Mouse (Mus musculus) left cerebral cortex, adult 8-10 months (tissue): ENCODE data around the gene Gm8362. TPM values are rescaled to one million over a fixed set of nuclear protein-coding genes. Genes with fewer than 3 reads are reported as not detected.
"Not testable (repeated sequence)": the region's sequence is repeated elsewhere in the genome, so short reads cannot be mapped to it uniquely, and the experiment has no call there.

Experiments
- DNase-seq, 2 experiments: peaks; one replicate each; pipeline ENCODE4 v3.0.0; 2022; ENCODE audit warnings: low spot score in 2 of 2
- total RNA-seq, 4 experiments: library from RNA; stranded (reverse); gene quantifications; 2 replicates each; pipeline ENCODE4 v1.2.4; 2022

The Gm8362 gene
- total RNA-seq, result not detected

DNA sequence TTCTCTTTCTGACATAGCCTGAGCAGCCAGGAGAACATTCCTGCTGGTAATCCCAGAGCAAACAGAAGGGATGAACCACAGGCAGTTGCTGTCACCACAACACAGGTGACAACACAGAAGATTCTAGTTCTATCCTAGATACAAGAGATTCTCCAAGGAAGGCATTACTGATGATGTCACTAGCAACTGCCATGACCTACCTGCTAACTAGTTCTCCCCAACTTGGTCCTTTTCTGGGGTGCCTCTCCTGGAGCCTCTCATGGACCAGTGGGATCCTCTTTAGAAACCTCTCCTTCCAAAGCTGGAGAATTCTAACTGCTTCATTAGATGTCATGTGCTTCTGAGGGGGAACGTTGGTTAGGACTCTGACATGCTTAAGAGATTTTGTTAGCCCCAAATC is at the start of gene Gm8362:
Gm8362 (minus strand) TSS at position 101 of the 400 bp plus-strand sequence.
- DNase-seq, result not testable (repeated sequence)

DNA sequence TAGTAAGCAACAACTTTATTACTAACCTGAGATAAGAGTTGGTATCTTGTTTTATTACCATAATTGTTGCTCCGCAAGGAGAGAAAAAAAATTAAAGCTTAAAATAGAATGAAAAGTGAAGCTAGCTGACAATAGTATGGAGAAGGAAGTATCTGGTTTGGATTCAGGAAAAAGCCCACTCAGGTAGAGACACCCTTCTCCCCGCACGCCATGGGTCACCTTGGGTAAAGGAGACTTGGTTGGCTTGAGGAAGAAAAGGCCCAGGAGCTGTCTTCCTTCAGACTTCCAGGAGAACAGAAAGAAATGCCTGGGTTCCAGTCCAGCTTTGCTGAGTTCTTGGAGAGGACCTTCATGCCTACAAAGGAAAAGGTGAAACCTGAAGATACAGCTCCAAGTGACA is 49.1 kb upstream of the Gm8362 start:
- DNase-seq, result not testable (repeated sequence)

DNA sequence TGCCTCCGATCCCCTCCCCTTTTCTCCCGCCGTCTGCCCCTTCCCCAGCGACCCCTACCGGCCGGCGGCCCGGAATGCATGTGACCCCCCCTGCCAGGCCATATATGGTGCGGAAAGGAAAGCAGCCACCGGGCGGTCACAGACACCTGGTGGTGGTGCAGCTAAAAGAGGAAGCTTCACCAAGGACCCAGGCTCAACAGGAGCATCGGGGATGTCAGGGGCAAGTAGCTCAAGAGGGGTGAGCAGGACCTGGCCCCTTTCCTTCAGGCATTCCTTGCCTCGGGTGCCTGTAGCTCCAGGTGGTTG is 17.0 kb downstream of the Gm8362 start:
- peak in 1 of 2 experiments; percentile 3 for DNase-seq

DNA sequence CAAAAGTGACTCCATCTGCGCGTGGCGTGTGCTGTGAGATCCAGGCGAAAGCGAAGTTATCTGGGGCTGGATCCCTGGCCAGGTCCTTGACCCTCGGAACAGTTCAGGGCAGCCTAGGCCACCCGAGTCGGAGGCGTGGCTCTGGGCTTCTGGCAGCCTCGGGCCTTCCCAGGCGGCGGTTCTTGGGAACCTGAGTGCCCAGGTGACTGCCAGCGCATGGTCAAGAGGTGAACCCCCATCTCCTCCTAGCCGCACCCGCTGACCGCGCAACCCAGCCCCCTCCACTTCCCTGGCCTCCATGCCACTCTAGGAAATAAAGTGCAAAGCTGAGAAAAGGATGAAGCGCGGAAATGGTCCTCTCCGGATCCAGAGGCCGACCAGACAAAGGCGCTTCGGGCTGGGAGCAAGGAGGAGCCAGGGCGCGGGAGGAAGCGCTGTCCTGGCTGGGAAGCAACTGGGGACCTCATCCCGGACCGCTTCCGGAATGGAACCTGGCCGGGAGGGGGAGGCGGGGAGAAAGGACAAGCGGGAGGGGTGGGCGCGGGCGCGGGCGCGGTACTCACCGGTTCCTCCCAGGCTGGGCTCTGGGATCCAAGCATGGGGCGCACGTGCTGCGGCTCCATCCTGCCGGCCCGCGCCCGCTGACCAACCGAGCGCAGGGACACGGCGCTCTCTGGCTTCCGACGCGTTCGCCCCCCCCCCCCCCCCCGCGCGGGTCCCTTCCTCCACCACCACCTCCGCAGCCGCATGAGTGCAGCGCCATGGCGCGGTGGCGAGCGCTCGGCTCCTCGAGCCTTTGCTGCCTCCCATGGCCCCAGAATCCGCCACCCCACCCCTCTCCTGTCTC is 17.6 kb downstream of the Gm8362 start:
- DNase-seq, result peak in 1 of 2 experiments; percentile 3

DNA sequence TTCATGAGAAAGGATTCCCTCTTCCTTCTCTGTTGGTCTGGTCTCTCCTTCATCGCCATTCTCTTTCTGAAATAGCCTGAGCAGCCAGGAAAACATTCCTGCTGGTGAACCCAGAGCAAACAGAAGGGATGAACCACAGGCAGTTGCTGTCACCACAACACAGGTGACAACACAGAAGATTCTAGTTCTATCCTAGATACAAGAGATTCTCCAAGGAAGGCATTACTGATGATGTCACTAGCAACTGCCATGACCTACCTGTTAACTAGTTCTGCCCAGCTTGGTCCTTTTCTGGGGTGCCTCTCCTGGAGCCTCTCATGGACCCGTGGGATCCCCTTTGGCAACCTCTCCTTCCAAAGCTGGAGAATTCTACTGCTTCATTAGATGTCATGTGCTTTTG is 32.0 kb downstream of the Gm8362 start, which contains the start of gene Gm3636:
Gm3636 (minus strand) TSS at position 101 of the 400 bp plus-strand sequence.
- DNase-seq, result not testable (repeated sequence)

DNA sequence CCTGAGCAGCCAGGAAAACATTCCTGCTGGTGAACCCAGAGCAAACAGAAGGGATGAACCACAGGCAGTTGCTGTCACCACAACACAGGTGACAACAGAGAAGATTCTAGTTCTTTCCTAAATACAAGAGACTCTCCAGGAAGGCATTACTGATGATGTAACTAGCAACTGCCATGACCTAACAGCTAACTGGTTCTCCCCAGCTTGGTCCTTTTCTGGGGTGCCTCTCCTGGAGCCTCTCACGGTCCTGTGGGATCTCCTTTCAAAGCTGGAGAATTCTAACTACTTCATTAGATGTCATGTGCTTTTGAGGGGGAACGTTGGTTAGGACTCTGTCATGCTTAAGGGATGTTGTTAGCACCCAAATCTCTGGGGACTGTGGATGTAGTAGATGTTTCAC is 54.1 kb downstream of the Gm8362 start, which contains the start of gene Gm8050:
Gm8050 (minus strand) TSS at position 101 of the 400 bp plus-strand sequence.
- DNase-seq, result not testable (repeated sequence)

Other genes starting within 250 kb of the Gm8362 start
- not detected for gene Gm8356, start 237.1 kb downstream of the Gm8362 start, total RNA-seq
- 1 to 10 TPM in 2 of 4 experiments, under 1 TPM in 2; 0.30 to 1.7 (median 0.97) TPM for gene Gm3629, start 183.8 kb downstream of the Gm8362 start, total RNA-seq
- gene Gm3460, start 152.0 kb downstream of the Gm8362 start, total RNA-seq, result not detected
- gene Gm10251, start 90.2 kb downstream of the Gm8362 start, total RNA-seq, result under 1 TPM in 1 of 4 experiments, not detected in 3; 0.33 TPM
- gene Gm8050, start 54.2 kb downstream of the Gm8362 start, total RNA-seq, result under 1 TPM in 1 of 4 experiments, not detected in 3; 0.34 TPM
- gene Gm3636, start 32.1 kb downstream of the Gm8362 start, total RNA-seq, result 1 to 10 TPM; 2.9 to 3.9 (median 2.9) TPM
- gene Gm3642, start 65.9 kb upstream of the Gm8362 start, total RNA-seq, result not detected
- 1 to 10 TPM; 1.4 to 2.0 (median 1.8) TPM for gene Gm3667, start 115.6 kb upstream of the Gm8362 start, total RNA-seq
- gene Gm6356, start 199.4 kb upstream of the Gm8362 start, total RNA-seq, result not detected